ENCODE assay signal across 23 mouse cellular contexts in genomic region chr6:38756968-38757367, GRCm38 (mm10).
"Had no signal": no experiment of that assay in that cellular context is flagged by ENCODE, and none has a peak within 500 bp of the region (broad histone marks: within the 10 kb centered on the region; RNA-seq: fewer than 3 reads in every experiment).

No protein-coding gene starts in this region.

- H3K27ac ChIP-seq: heart, embryonic 13.5 days; heart, embryonic 15.5 days; hindbrain, embryonic 13.5 days; hindbrain, embryonic 15.5 days; hindbrain, postnatal 0 days; intestine, embryonic 15.5 days; kidney, embryonic 15.5 days; kidney, postnatal 0 days; limb, embryonic 13.5 days; limb, embryonic 15.5 days; liver, embryonic 14.5 days had no signal

- H3K36me3 ChIP-seq: heart, embryonic 13.5 days; heart, embryonic 15.5 days; hindbrain, embryonic 13.5 days; hindbrain, embryonic 15.5 days; intestine, embryonic 15.5 days; kidney, embryonic 15.5 days; limb, embryonic 15.5 days had no signal

- H3K4me3 ChIP-seq: heart, embryonic 13.5 days; heart, embryonic 15.5 days; hindbrain, embryonic 13.5 days; hindbrain, embryonic 15.5 days; intestine, embryonic 15.5 days; kidney, embryonic 15.5 days; limb, embryonic 13.5 days; limb, embryonic 15.5 days had no signal

- H3K27me3 ChIP-seq: heart, embryonic 13.5 days; heart, embryonic 15.5 days; hindbrain, embryonic 13.5 days; hindbrain, embryonic 15.5 days; intestine, embryonic 15.5 days; kidney, embryonic 15.5 days; limb, embryonic 13.5 days; limb, embryonic 15.5 days had no signal

- DNase-seq: gastrocnemius, postnatal 14 days; gastrocnemius, postnatal 36 days; heart, adult 18-20 months; kidney, adult 11 months; kidney, adult 9 months; kidney, postnatal 14 days; kidney, postnatal 36 days; layer of hippocampus, adult 9-11 months; layer of hippocampus, postnatal 36 days; left cerebral cortex, postnatal 4 days; lung, adult 18-20 months had no signal

- H3K9ac ChIP-seq: heart, embryonic 13.5 days; heart, embryonic 15.5 days; hindbrain, embryonic 13.5 days; hindbrain, embryonic 15.5 days; intestine, embryonic 15.5 days; kidney, embryonic 15.5 days; limb, embryonic 13.5 days; limb, embryonic 15.5 days; liver, embryonic 14.5 days had no signal

- H3K9me3 ChIP-seq: heart, embryonic 13.5 days; heart, embryonic 15.5 days; hindbrain, embryonic 13.5 days; hindbrain, embryonic 15.5 days; intestine, embryonic 15.5 days; kidney, embryonic 15.5 days; limb, embryonic 13.5 days; limb, embryonic 15.5 days had no signal

- H3K4me2 ChIP-seq: heart, embryonic 11.5 days; heart, embryonic 13.5 days; heart, embryonic 15.5 days; hindbrain, embryonic 13.5 days; hindbrain, embryonic 15.5 days; intestine, embryonic 15.5 days; kidney, embryonic 15.5 days; limb, embryonic 13.5 days; limb, embryonic 15.5 days had no signal

- ATAC-seq: hindbrain, postnatal 0 days had no signal
